Mouse (Mus musculus): ENCODE measurements around the gene Jam3. TPM values are rescaled to one million over a fixed set of nuclear protein-coding genes. Genes with fewer than 3 reads are reported as not detected.
A peak's percentile ranks its signal among the peaks of the same experiment; 100 is the strongest.

Jam3 gene
- polyA plus RNA-seq, 1 experiment from 2014 or later = 163 TPM

- Histone ChIP-seq H3K9ac (ENCODE audit: low read depth, low read length) (no peak overlapping the region), H3K27me3 (ENCODE audit: control insufficient read depth, insufficient read depth, low read length) (no peaks in the 10 kb centered on the region), H3K9me3 (ENCODE audit: control insufficient read depth, low read length) (no peaks in the 10 kb centered on the region), H3K4me3 (ENCODE audit: low read depth, low read length) (no peak overlapping the region), H3K36me3 (ENCODE audit: control insufficient read depth, insufficient read depth, low read length) (peaks cover 3% of the 10 kb centered on the region; the same call in 1 of the 2 replicates), H3K4me1 (replicated peaks; ENCODE audit: control insufficient read depth, insufficient read depth, low read length) (no peaks in the 10 kb centered on the region), H3K27ac (ENCODE audit: low read depth, low read length) (no peak overlapping the region), H3K4me2 (replicated peaks; ENCODE audit: low read depth, low read length) (no peak overlapping the region)
- DNase-seq (ENCODE audit: low spot score) = no peak
- ATAC-seq (ENCODE audit: low FRiP score) = no peak
- WGBS = 89% methylated on average over 8 of the region's 8 CpGs
Measured at GRCm38 (mm10) chr9:27098557-27098956, 56.7 kb downstream of the Jam3 start.

GRCm38 (mm10) chr9:27098092-27098491, 57.1 kb downstream of the Jam3 start:
- H3K27ac ChIP-seq (ENCODE audit: low read depth, low read length) = no peak overlapping the region
- no peaks in the 10 kb centered on the region for H3K9me3 ChIP-seq (ENCODE audit: control insufficient read depth, low read length)
- H3K27me3 ChIP-seq (ENCODE audit: control insufficient read depth, insufficient read depth, low read length) = no peaks in the 10 kb centered on the region
- H3K4me1 ChIP-seq (replicated peaks; ENCODE audit: control insufficient read depth, insufficient read depth, low read length) = no peaks in the 10 kb centered on the region
- DNase-seq (ENCODE audit: low spot score) (no peak), ATAC-seq (ENCODE audit: low FRiP score) (no peak)
- H3K4me2 ChIP-seq (replicated peaks; ENCODE audit: low read depth, low read length) = no peak overlapping the region
- H3K4me3 ChIP-seq (ENCODE audit: low read depth, low read length) = no peak overlapping the region
- H3K36me3 ChIP-seq (ENCODE audit: control insufficient read depth, insufficient read depth, low read length) = peaks cover 3% of the 10 kb centered on the region; the same call in 1 of the 2 replicates
- no peak overlapping the region for H3K9ac ChIP-seq (ENCODE audit: low read depth, low read length)
- WGBS = 60% methylated on average over 4 of the region's 4 CpGs

DNA sequence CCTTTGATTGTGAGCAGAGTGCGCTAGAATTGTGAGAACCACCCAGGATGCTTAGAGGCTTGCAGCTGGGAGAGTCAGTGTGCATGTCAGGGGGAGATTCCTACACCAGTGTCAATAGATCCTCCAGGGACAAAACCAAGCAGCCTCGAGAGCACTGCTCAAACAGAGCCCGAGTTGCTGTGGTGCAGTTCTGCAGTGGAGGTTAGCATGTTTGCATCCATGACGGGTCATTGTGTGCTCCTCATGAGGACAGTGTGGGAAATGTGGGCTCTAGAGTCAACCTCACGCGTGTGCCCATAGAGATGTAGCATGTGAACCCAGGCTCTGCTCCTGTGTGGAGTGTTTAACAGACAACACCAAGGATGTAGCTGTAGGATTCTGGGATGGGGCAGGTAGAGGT, 62.3 kb downstream of the Jam3 start:
- ATAC-seq (ENCODE audit: low FRiP score) (no peak), DNase-seq (ENCODE audit: low spot score) (no peak)
- Histone ChIP-seq H3K4me2 (replicated peaks; ENCODE audit: low read depth, low read length) (no peak overlapping the region), H3K27ac (ENCODE audit: low read depth, low read length) (no peak overlapping the region), H3K4me1 (replicated peaks; ENCODE audit: control insufficient read depth, insufficient read depth, low read length) (no peaks in the 10 kb centered on the region), H3K9ac (ENCODE audit: low read depth, low read length) (no peak overlapping the region), H3K27me3 (ENCODE audit: control insufficient read depth, insufficient read depth, low read length) (no peaks in the 10 kb centered on the region), H3K9me3 (ENCODE audit: control insufficient read depth, low read length) (no peaks in the 10 kb centered on the region), H3K36me3 (ENCODE audit: control insufficient read depth, insufficient read depth, low read length) (peaks cover 9% of the 10 kb centered on the region; the same call in 1 of the 2 replicates), H3K4me3 (ENCODE audit: low read depth, low read length) (no peak overlapping the region)
- 91% methylated on average over 6 of the region's 6 CpGs for WGBS

DNA sequence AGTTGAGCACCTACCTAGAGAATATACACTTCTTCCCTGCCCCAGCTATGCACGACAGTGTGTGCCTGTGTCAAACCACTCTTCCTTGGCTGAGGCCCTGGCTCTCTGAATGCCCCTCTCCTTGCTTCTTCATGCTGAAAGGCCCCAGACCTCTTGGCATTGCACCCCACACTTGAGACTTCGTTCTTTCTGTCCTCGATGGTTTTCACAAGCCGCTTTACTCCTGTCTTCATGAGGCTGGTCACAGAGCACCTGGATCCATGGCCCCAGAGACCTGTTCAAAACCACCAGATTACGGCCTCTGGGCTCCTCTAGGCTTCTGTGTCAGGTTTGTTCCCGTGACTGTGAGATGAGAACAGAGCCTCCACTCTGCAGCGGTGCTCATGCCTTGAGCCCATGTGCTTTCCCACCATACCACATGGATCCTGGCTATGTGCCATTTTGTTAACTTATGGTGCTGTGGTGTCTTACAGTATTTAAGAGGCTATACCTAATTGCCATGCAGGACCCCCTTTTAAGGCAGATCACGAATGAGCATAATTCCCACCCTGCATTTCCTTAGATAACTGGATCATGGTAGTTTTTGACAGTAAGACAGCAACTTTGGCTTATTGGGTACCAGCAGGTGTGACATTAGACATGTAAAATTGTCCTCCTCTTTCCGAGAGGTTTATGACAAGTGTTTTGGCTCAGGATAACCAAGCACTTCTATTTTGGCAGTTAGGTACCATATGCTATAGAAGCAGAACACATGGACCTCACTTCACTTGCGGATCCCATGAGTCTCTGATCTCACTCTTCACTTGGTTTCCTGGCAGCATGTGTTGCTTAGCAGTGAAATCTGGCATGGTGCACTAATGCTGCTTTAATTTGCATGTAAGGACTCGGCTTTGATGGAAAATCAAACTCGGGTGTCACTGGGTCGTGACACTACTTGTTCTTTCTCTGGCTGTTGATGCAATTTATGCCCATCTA, 64.1 kb downstream of the Jam3 start:
- DNase-seq (ENCODE audit: low spot score) = no peak
- peaks cover 9% of the 10 kb centered on the region; the same call in 1 of the 2 replicates for H3K36me3 ChIP-seq (ENCODE audit: control insufficient read depth, insufficient read depth, low read length)
- WGBS = 92% methylated on average over 13 of the region's 13 CpGs

DNA sequence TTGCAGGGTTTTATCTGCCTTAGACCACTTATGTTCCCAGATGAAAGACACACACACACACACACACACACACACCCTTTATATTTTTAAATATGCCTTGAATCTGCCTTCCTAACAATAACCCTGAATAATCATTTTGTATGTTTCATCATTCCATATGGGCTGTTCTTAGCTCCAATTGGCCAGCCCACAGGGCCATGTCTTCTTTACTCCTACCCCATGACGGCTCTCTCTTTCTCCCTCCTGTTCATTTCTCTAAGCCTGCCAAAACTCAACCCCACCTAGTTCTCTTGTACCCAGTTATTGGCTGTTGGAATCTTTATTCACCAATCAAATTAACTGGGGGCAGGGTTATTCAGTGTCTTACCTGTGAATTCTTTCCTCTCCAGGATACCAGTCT, 65.1 kb downstream of the Jam3 start:
- no peak overlapping the region for H3K9ac ChIP-seq (ENCODE audit: low read depth, low read length)
- no peak overlapping the region for H3K4me3 ChIP-seq (ENCODE audit: low read depth, low read length)
- WGBS = 94% methylated on average over 1 of the region's 1 CpGs
- H3K36me3 ChIP-seq (ENCODE audit: control insufficient read depth, insufficient read depth, low read length) = peaks cover 9% of the 10 kb centered on the region; the same call in 1 of the 2 replicates
- H3K4me1 ChIP-seq (replicated peaks; ENCODE audit: control insufficient read depth, insufficient read depth, low read length) = no peaks in the 10 kb centered on the region
- H3K4me2 ChIP-seq (replicated peaks; ENCODE audit: low read depth, low read length) = no peak overlapping the region
- DNase-seq (ENCODE audit: low spot score) = no peak
- ATAC-seq (ENCODE audit: low FRiP score) = no peak
- H3K27me3 ChIP-seq (ENCODE audit: control insufficient read depth, insufficient read depth, low read length) = no peaks in the 10 kb centered on the region
- no peaks in the 10 kb centered on the region for H3K9me3 ChIP-seq (ENCODE audit: control insufficient read depth, low read length)
- no peak overlapping the region for H3K27ac ChIP-seq (ENCODE audit: low read depth, low read length)

More for the DNA sequence above, 64.1 kb downstream of the Jam3 start:
- no peak overlapping the region for H3K4me3 ChIP-seq (ENCODE audit: low read depth, low read length)
- no peaks in the 10 kb centered on the region for H3K4me1 ChIP-seq (replicated peaks; ENCODE audit: control insufficient read depth, insufficient read depth, low read length)
- H3K9ac ChIP-seq (ENCODE audit: low read depth, low read length) = no peak overlapping the region
- no peaks in the 10 kb centered on the region for H3K9me3 ChIP-seq (ENCODE audit: control insufficient read depth, low read length)
- no peak overlapping the region for H3K4me2 ChIP-seq (replicated peaks; ENCODE audit: low read depth, low read length)
- H3K27ac ChIP-seq (ENCODE audit: low read depth, low read length) = no peak overlapping the region
- no peaks in the 10 kb centered on the region for H3K27me3 ChIP-seq (ENCODE audit: control insufficient read depth, insufficient read depth, low read length)
- ATAC-seq (ENCODE audit: low FRiP score) = no peak

DNA sequence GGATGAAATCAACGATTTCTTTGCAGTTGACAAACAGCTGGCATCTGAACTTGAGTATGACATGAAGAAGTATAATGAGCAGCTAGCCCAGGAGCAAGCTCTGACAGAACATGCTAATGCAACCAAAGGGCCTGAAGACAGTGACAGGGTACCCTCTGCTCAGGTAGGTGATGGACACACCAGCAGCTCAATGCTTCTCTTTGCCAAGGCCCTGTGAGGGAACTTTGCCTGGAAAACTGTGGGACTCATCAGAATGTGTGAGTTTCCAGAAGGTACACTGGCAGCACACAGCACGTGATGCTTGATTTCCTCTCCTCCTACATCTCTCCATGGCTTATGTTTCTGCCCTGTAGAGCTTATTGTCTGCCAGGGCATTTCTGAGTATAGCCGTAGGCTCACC, 67.8 kb downstream of the Jam3 start:
- Histone ChIP-seq H3K9me3 (ENCODE audit: control insufficient read depth, low read length) (no peaks in the 10 kb centered on the region), H3K27me3 (ENCODE audit: control insufficient read depth, insufficient read depth, low read length) (no peaks in the 10 kb centered on the region), H3K9ac (ENCODE audit: low read depth, low read length) (no peak overlapping the region), H3K4me2 (replicated peaks; ENCODE audit: low read depth, low read length) (no peak overlapping the region), H3K4me1 (replicated peaks; ENCODE audit: control insufficient read depth, insufficient read depth, low read length) (no peaks in the 10 kb centered on the region), H3K27ac (ENCODE audit: low read depth, low read length) (no peak overlapping the region), H3K4me3 (ENCODE audit: low read depth, low read length) (no peak overlapping the region), H3K36me3 (ENCODE audit: control insufficient read depth, insufficient read depth, low read length) (peaks cover 6% of the 10 kb centered on the region; the same call in 1 of the 2 replicates)
- 85% methylated on average over 3 of the region's 3 CpGs for WGBS
- ATAC-seq (ENCODE audit: low FRiP score) (no peak), DNase-seq (ENCODE audit: low spot score) (no peak)

GRCm38 (mm10) chr9:27086256-27086655, 69.0 kb downstream of the Jam3 start:
- H3K27ac ChIP-seq (ENCODE audit: low read depth, low read length) = no peak overlapping the region
- H3K36me3 ChIP-seq (ENCODE audit: control insufficient read depth, insufficient read depth, low read length) = peaks cover 6% of the 10 kb centered on the region; the same call in 1 of the 2 replicates
- no peaks in the 10 kb centered on the region for H3K9me3 ChIP-seq (ENCODE audit: control insufficient read depth, low read length)
- H3K9ac ChIP-seq (ENCODE audit: low read depth, low read length) = no peak overlapping the region
- no peak overlapping the region for H3K4me2 ChIP-seq (replicated peaks; ENCODE audit: low read depth, low read length)
- H3K4me1 ChIP-seq (replicated peaks; ENCODE audit: control insufficient read depth, insufficient read depth, low read length) = no peaks in the 10 kb centered on the region
- WGBS = 87% methylated on average over 5 of the region's 5 CpGs
- ATAC-seq (ENCODE audit: low FRiP score) = no peak
- DNase-seq (ENCODE audit: low spot score) = no peak
- no peaks in the 10 kb centered on the region for H3K27me3 ChIP-seq (ENCODE audit: control insufficient read depth, insufficient read depth, low read length)
- no peak overlapping the region for H3K4me3 ChIP-seq (ENCODE audit: low read depth, low read length)

GRCm38 (mm10) chr9:27075812-27076211, 79.4 kb downstream of the Jam3 start:
- Histone ChIP-seq H3K36me3 (ENCODE audit: control insufficient read depth, insufficient read depth, low read length) (peaks cover 3% of the 10 kb centered on the region; the same call in 1 of the 2 replicates), H3K27ac (ENCODE audit: low read depth, low read length) (no peak overlapping the region), H3K4me1 (replicated peaks; ENCODE audit: control insufficient read depth, insufficient read depth, low read length) (no peaks in the 10 kb centered on the region), H3K9ac (ENCODE audit: low read depth, low read length) (no peak overlapping the region), H3K27me3 (ENCODE audit: control insufficient read depth, insufficient read depth, low read length) (no peaks in the 10 kb centered on the region), H3K4me2 (replicated peaks; ENCODE audit: low read depth, low read length) (no peak overlapping the region), H3K4me3 (ENCODE audit: low read depth, low read length) (no peak overlapping the region), H3K9me3 (ENCODE audit: control insufficient read depth, low read length) (no peaks in the 10 kb centered on the region)
- DNase-seq (ENCODE audit: low spot score) (no peak), ATAC-seq (ENCODE audit: low FRiP score) (no peak)

DNA sequence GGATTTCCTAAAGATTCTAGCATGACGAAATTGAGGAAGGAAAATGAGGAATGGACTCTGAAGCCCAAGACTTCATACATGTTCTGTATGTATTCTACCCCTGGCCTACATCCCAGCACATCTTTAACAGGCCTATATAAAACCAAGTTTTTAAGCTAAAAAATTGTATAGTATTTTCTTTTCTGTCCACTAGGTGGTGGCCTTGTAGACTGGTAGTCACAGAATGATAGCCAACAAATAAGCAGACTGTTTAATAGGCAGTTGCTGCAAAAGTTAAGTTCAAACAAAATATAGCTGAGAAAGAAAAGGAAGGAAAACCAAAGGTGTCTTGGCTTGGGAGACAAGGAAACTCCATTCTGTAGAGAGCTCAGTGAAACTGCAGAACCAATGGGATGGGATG, 80.5 kb downstream of the Jam3 start:
- DNase-seq (ENCODE audit: low spot score) (peak; percentile 7), ATAC-seq (ENCODE audit: low FRiP score) (no peak)
- no peak overlapping the region for H3K9ac ChIP-seq (ENCODE audit: low read depth, low read length)
- H3K4me3 ChIP-seq (ENCODE audit: low read depth, low read length) = no peak overlapping the region
- H3K9me3 ChIP-seq (ENCODE audit: control insufficient read depth, low read length) = no peaks in the 10 kb centered on the region
- no peaks in the 10 kb centered on the region for H3K4me1 ChIP-seq (replicated peaks; ENCODE audit: control insufficient read depth, insufficient read depth, low read length)
- H3K27ac ChIP-seq (ENCODE audit: low read depth, low read length) = no peak overlapping the region
- H3K27me3 ChIP-seq (ENCODE audit: control insufficient read depth, insufficient read depth, low read length) = no peaks in the 10 kb centered on the region
- no peak overlapping the region for H3K4me2 ChIP-seq (replicated peaks; ENCODE audit: low read depth, low read length)
- peaks cover 13% of the 10 kb centered on the region for H3K36me3 ChIP-seq (ENCODE audit: control insufficient read depth, insufficient read depth, low read length)
- 85% methylated on average over 1 of the region's 1 CpGs for WGBS

All from hindbrain, embryonic 11.5 days (tissue).